Mouse (Mus musculus) midbrain, embryonic 10.5 days (tissue): Measurements from ENCODE around the gene Ssxb5. TPM values are rescaled to one million over a fixed set of nuclear protein-coding genes. Genes with fewer than 3 reads are reported as not detected.
"Not testable (repeated sequence)": the region's sequence is repeated elsewhere in the genome, so short reads cannot be mapped to it uniquely, and the experiment has no call there.

Experiments used
- DNase-seq: peaks from one replicate; pipeline ENCODE4 v3.0.0-alpha.2; 2017; ENCODE audit warnings: low spot score
- H3K27ac ChIP-seq: fragments of 300-500 bp; sonication (generic); replicated peaks from 2 replicates; pipeline ENCODE4 v1.5.1; 2016; ENCODE audit warnings: mild to moderate bottlenecking
- H3K27me3 ChIP-seq: fragments of 300-500 bp; sonication (generic); 2 replicates; pipeline ENCODE4 v1.6.1; 2016; ENCODE audit warnings: low read depth, mild to moderate bottlenecking; ENCODE audit not compliant: poor library complexity, severe bottlenecking
- H3K36me3 ChIP-seq: fragments of 300-500 bp; sonication (generic); 2 replicates; pipeline ENCODE4 v1.6.1; 2016; ENCODE audit warnings: mild to moderate bottlenecking, moderate library complexity
- H3K4me1 ChIP-seq: fragments of 300-500 bp; sonication (generic); 2 replicates; pipeline ENCODE4 v1.6.1; 2016
- H3K4me3 ChIP-seq: fragments of 300-500 bp; sonication (generic); 2 replicates; pipeline ENCODE4 v1.5.1; 2016; ENCODE audit warnings: mild to moderate bottlenecking, moderate library complexity
- H3K9me3 ChIP-seq: fragments of 300-500 bp; sonication (generic); replicated peaks from 2 replicates; pipeline ENCODE4 v1.6.1; 2016; ENCODE audit warnings: mild to moderate bottlenecking
- WGBS: fragments of 180-500 bp; shearing (Covaris S2); methylation state at CpG from one replicate; pipeline ENCODE4 v1.1.7; 2016; 5-methylcytosine and 5-hydroxymethylcytosine counted together
- polyA plus RNA-seq: library from polyadenylated mRNA; unstranded; fragments of >200 nt; fragmentation: Nextera tagmentation; extraction: Ambion mirVana; gene quantifications from 2 replicates; pipeline ENCODE4 v1.2.1, GENCODE M21; 2016

Ssxb5 gene
- polyA plus RNA-seq: not detected in 2 replicates

DNA sequence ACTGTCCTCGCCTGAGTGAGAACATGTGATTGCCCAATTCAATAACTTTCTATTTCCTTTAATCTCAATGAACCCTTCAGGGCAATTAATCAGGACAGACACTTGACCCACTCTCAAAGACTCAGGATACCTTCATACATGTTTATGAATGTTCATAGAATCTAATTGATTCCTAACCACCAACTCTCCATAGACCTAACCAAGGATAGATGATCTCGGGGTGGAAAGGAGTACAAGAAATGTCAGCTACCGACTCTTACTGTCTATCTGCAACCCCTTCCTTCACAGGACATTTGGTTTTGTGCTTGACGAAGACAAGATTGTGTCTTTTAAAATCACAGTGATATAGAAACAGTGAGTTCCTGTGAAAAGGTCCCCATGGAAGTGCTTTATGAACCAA lies at the start of gene Ssxb5:
Gene Ssxb5 (plus strand): TSS at position 301 of the 400 bp plus-strand sequence.
- not testable (repeated sequence) for DNase-seq, H3K27ac ChIP-seq, H3K36me3 ChIP-seq, H3K4me3 ChIP-seq, H3K27me3 ChIP-seq, H3K4me1 ChIP-seq
- peaks cover 25% of the 10 kb centered on the region for H3K9me3 ChIP-seq
- 86% methylated on average over 4 of the region's 4 CpGs for WGBS

- H3K4me3 ChIP-seq: no peak overlapping the region
- H3K27ac ChIP-seq: no peak overlapping the region
- H3K9me3 ChIP-seq: no peaks in the 10 kb centered on the region; the same call in 1 of the 2 replicates
- H3K4me1 ChIP-seq: no peaks in the 10 kb centered on the region
- no peaks in the 10 kb centered on the region for H3K27me3 ChIP-seq
- peak; percentile 27 for DNase-seq
- no peaks in the 10 kb centered on the region for H3K36me3 ChIP-seq
These were observed 28.6 kb downstream of the Ssxb5 start for GRCm38 (mm10) chrX:8832043-8832442.

GRCm38 (mm10) chrX:8843694-8844093 lies 40.2 kb downstream of the Ssxb5 start, which contains the start of gene Gm6592:
Gm6592 (plus strand) TSS chrX:8843994.
- Histone ChIP-seq H3K4me3 (no peak within 1 kb of the TSS), H3K36me3 (no peaks in the 10 kb centered on the region), H3K27ac (no peak within 1 kb of the TSS), H3K27me3 (no peaks in the 10 kb centered on the region), H3K4me1 (no peaks in the 10 kb centered on the region), H3K9me3 (peaks cover 8% of the 10 kb centered on the region; the same call in 1 of the 2 replicates)
- no peak for DNase-seq
- 75% methylated on average over 1 of the region's 1 CpGs for WGBS

- WGBS: 91% methylated on average over 10 of the region's 10 CpGs
- Histone ChIP-seq H3K27me3 (no peaks in the 10 kb centered on the region), H3K4me3 (no peak overlapping the region), H3K9me3 (peaks cover 7% of the 10 kb centered on the region; the same call in 1 of the 2 replicates), H3K4me1 (no peaks in the 10 kb centered on the region), H3K36me3 (no peaks in the 10 kb centered on the region), H3K27ac (no peak overlapping the region)
- no peak for DNase-seq
These were observed 49.0 kb downstream of the Ssxb5 start for GRCm38 (mm10) chrX:8852486-8852885.

Other genes with a start within 250 kb of the Ssxb5 start
- gene Ssxb3, start 211.9 kb upstream of the Ssxb5 start, polyA plus RNA-seq: not detected in 2 replicates
- gene Ssxb8, start 112.8 kb upstream of the Ssxb5 start, polyA plus RNA-seq: not detected in 2 replicates
- not detected in 2 replicates for gene Ssx9, start 55.3 kb upstream of the Ssxb5 start, polyA plus RNA-seq
- gene Gm6592, start 40.3 kb downstream of the Ssxb5 start, polyA plus RNA-seq: not detected in 2 replicates
- not detected in 2 replicates for gene Gm5751, start 70.6 kb downstream of the Ssxb5 start, polyA plus RNA-seq
- 3.4 and 3.9 TPM in 2 replicates for gene B630019K06Rik, start 88.7 kb downstream of the Ssxb5 start, polyA plus RNA-seq
- gene Fthl17b, start 159.3 kb downstream of the Ssxb5 start, polyA plus RNA-seq: not detected in 2 replicates
- gene Fthl17c, start 172.9 kb downstream of the Ssxb5 start, polyA plus RNA-seq: not detected in 2 replicates
- not detected in 2 replicates for gene Fthl17d, start 183.1 kb downstream of the Ssxb5 start, polyA plus RNA-seq
- gene Fthl17e, start 229.8 kb downstream of the Ssxb5 start, polyA plus RNA-seq: not detected in 2 replicates